In genomic region chr1:82150219-82151128, GRCm38 (mm10) we compare ENCODE assay signal across 8 mouse cellular contexts.
A peak's percentile ranks its signal among the peaks of the same experiment; 100 is the strongest.
DNase-seq lines count a peak whose midpoint lies in the region; ATAC-seq lines count a peak whose summit lies in the region.

No protein-coding gene starts in this region.

- 57% methylated on average over 13 of the region's 13 CpGs for WGBS in heart, embryonic 11.5 days (ENCODE audit: insufficient replicate concordance)
- WGBS in midbrain, embryonic 15.5 days: 60% methylated on average over 13 of the region's 13 CpGs

- peak; percentile 57; the same call in 1 of the 2 replicates for ATAC-seq in heart, embryonic 11.5 days (replicated peaks; ENCODE audit: insufficient number of reproducible peaks, low FRiP score, low TSS enrichment)
- ATAC-seq in midbrain, embryonic 15.5 days (replicated peaks): peak; percentile 86

- H3K36me3 ChIP-seq in heart, embryonic 11.5 days (ENCODE audit: control insufficient read depth, insufficient read depth, low read length): no peaks in the 10 kb centered on the region
- H3K36me3 ChIP-seq in midbrain, embryonic 15.5 days (replicated peaks): no peaks in the 10 kb centered on the region

- peak; percentile 44 for DNase-seq in embryo, embryonic 10 days (ENCODE audit: low spot score)
- DNase-seq in embryo, embryonic 9.5 days (ENCODE audit: extremely low spot score): no peak
- DNase-seq in fibroblast of lung, adult 2 months (ENCODE audit: low read depth): peak; percentile 49
- DNase-seq in kidney, adult 8-10 months: peak; percentile 15 to 44
- DNase-seq in left cerebral cortex, postnatal 36 days (ENCODE audit: low spot score in 2 of 2): peak; percentile 7 to 19
- peak; percentile 37 for DNase-seq in urinary bladder, adult 2 months (ENCODE audit: low spot score)

- H3K27ac ChIP-seq in heart, embryonic 11.5 days (ENCODE audit: low read depth, low read length): peak overlapping the region; percentile 29; the same call in 1 of the 2 replicates
- no peak overlapping the region for H3K27ac ChIP-seq in midbrain, embryonic 15.5 days

- no peak overlapping the region for H3K4me2 ChIP-seq in heart, embryonic 11.5 days
- no peak overlapping the region for H3K4me2 ChIP-seq in midbrain, embryonic 15.5 days

- H3K4me3 ChIP-seq in heart, embryonic 11.5 days (ENCODE audit: low read depth, low read length): no peak overlapping the region
- no peak overlapping the region for H3K4me3 ChIP-seq in midbrain, embryonic 15.5 days

- no peaks in the 10 kb centered on the region for H3K4me1 ChIP-seq in heart, embryonic 11.5 days (ENCODE audit: control insufficient read depth, insufficient read depth, low read length)
- H3K4me1 ChIP-seq in midbrain, embryonic 15.5 days: no peaks in the 10 kb centered on the region

- H3K9me3 ChIP-seq in heart, embryonic 11.5 days (replicated peaks; ENCODE audit: control insufficient read depth, low read length): no peaks in the 10 kb centered on the region
- H3K9me3 ChIP-seq in midbrain, embryonic 15.5 days: no peaks in the 10 kb centered on the region

- no peaks in the 10 kb centered on the region for H3K27me3 ChIP-seq in heart, embryonic 11.5 days (ENCODE audit: control insufficient read depth, insufficient read depth, low read length)
- no peaks in the 10 kb centered on the region for H3K27me3 ChIP-seq in midbrain, embryonic 15.5 days (replicated peaks)

- no peak overlapping the region for H3K9ac ChIP-seq in heart, embryonic 11.5 days (ENCODE audit: low read depth, low read length)
- H3K9ac ChIP-seq in midbrain, embryonic 15.5 days: no peak overlapping the region

- intact Hi-C loops in left cerebral cortex, postnatal 36 days (cut with DNase I): no loop called here
